In genomic region chr6:144105645-144106044, GRCm38 (mm10) we compare ENCODE assay signal across 17 mouse cellular contexts.
"Had no signal": no experiment of that assay in that cellular context is flagged by ENCODE, and none has a peak within 500 bp of the region (broad histone marks: within the 10 kb centered on the region; RNA-seq: fewer than 3 reads in every experiment).

No protein-coding gene starts in this region.

- H3K9ac ChIP-seq: lung, embryonic 14.5 days; neural tube, embryonic 13.5 days; neural tube, embryonic 15.5 days; stomach, embryonic 15.5 days had no signal

- DNase-seq: lung, adult 18-20 months; lung, embryonic 14.5 days; lung, postnatal 10 days; lung, postnatal 4 days; midbrain, embryonic 14.5 days; right cerebral cortex, adult 18-20 months; right cerebral cortex, postnatal 14 days; thymus, adult 2 months; thymus, postnatal 25 days; thymus, postnatal 4 days had no signal

- H3K4me1 ChIP-seq: stomach, embryonic 15.5 days had no signal

- H3K36me3 ChIP-seq: neural tube, embryonic 13.5 days; neural tube, embryonic 15.5 days; stomach, embryonic 15.5 days had no signal

- H3K27ac ChIP-seq: midbrain, embryonic 10.5 days; neural tube, embryonic 13.5 days; neural tube, embryonic 15.5 days; stomach, embryonic 15.5 days; stomach, postnatal 0 days had no signal

- H3K9me3 ChIP-seq: midbrain, embryonic 10.5 days; neural tube, embryonic 13.5 days; neural tube, embryonic 15.5 days; stomach, embryonic 15.5 days had no signal

- H3K27me3 ChIP-seq: neural tube, embryonic 13.5 days; neural tube, embryonic 15.5 days; stomach, embryonic 15.5 days had no signal

- ATAC-seq: midbrain, embryonic 16.5 days had no signal

- H3K4me2 ChIP-seq: lung, embryonic 14.5 days; neural tube, embryonic 13.5 days; neural tube, embryonic 15.5 days; stomach, embryonic 15.5 days had no signal

- H3K4me3 ChIP-seq: midbrain, embryonic 10.5 days; myocyte; neural tube, embryonic 13.5 days; neural tube, embryonic 15.5 days; stomach, embryonic 15.5 days had no signal
